ENCODE assay signal across 10 mouse cellular contexts in genomic region chr13:107406977-107407673, GRCm38 (mm10).
A peak's percentile ranks its signal among the peaks of the same experiment; 100 is the strongest.
DNase-seq lines count a peak whose midpoint lies in the region; ATAC-seq and TF ChIP-seq lines count a peak whose summit lies in the region.
"Had no signal": no experiment of that assay in that cellular context is flagged by ENCODE, and none has a peak within 500 bp of the region (broad histone marks: within the 10 kb centered on the region; RNA-seq: fewer than 3 reads in every experiment).

No protein-coding gene starts in this region.

- H3K4me2 ChIP-seq in forebrain, embryonic 13.5 days, result peak overlapping the region; percentile 19
- no peak overlapping the region for H3K4me2 ChIP-seq in midbrain, postnatal 0 days (ENCODE audit: low read depth, low read length, poor library complexity, severe bottlenecking)
- no peak overlapping the region for H3K4me2 ChIP-seq in intestine, embryonic 15.5 days (replicated peaks)
- H3K4me2 ChIP-seq: heart, embryonic 15.5 days had no signal

- DNase-seq in brain, embryonic 14.5 days (ENCODE audit: low read depth), result peak; percentile 93
- DNase-seq in layer of hippocampus, adult 9-11 months, result peak; percentile 73
- DNase-seq in midbrain, postnatal 0 days (ENCODE audit: low spot score), result peak; percentile 63
- DNase-seq in urinary bladder, adult 2 months (ENCODE audit: low spot score), result no peak
- DNase-seq in gastrocnemius, adult 8-10 months (ENCODE audit: low spot score in 2 of 2), result no peak
- DNase-seq: thymus, adult 2 months had no signal

- WGBS in forebrain, embryonic 13.5 days, result 30% methylated on average over 5 of the region's 5 CpGs
- 60% methylated on average over 5 of the region's 5 CpGs for WGBS in midbrain, postnatal 0 days
- WGBS in intestine, embryonic 15.5 days, result 81% methylated on average over 5 of the region's 5 CpGs

- H3K36me3 ChIP-seq in forebrain, embryonic 13.5 days (ENCODE audit: poor library complexity, severe bottlenecking), result no peaks in the 10 kb centered on the region
- H3K36me3 ChIP-seq in midbrain, postnatal 0 days (ENCODE audit: insufficient read depth, low read length), result no peaks in the 10 kb centered on the region
- H3K36me3 ChIP-seq in intestine, embryonic 15.5 days, result no peaks in the 10 kb centered on the region
- H3K36me3 ChIP-seq: G1E; heart, embryonic 15.5 days had no signal

- no peaks in the 10 kb centered on the region for H3K9me3 ChIP-seq in forebrain, embryonic 13.5 days (replicated peaks)
- no peaks in the 10 kb centered on the region for H3K9me3 ChIP-seq in midbrain, postnatal 0 days (ENCODE audit: low read length)
- H3K9me3 ChIP-seq in intestine, embryonic 15.5 days, result no peaks in the 10 kb centered on the region
- H3K9me3 ChIP-seq: G1E; heart, embryonic 15.5 days had no signal

- H3K27me3 ChIP-seq in forebrain, embryonic 13.5 days, result no peaks in the 10 kb centered on the region
- no peaks in the 10 kb centered on the region for H3K27me3 ChIP-seq in midbrain, postnatal 0 days (ENCODE audit: insufficient read depth, low read length)
- no peaks in the 10 kb centered on the region for H3K27me3 ChIP-seq in intestine, embryonic 15.5 days (replicated peaks)
- H3K27me3 ChIP-seq: heart, embryonic 15.5 days had no signal

- H3K4me1 ChIP-seq in forebrain, embryonic 13.5 days, result peaks cover 25% of the 10 kb centered on the region
- peaks cover 9% of the 10 kb centered on the region; the same call in 1 of the 2 replicates for H3K4me1 ChIP-seq in midbrain, postnatal 0 days (ENCODE audit: insufficient read depth, low read length)
- no peaks in the 10 kb centered on the region for H3K4me1 ChIP-seq in intestine, embryonic 15.5 days (replicated peaks)
- H3K4me1 ChIP-seq: heart, embryonic 15.5 days had no signal

- TF ChIP-seq CTCF in brain, embryonic 14.5 days (IDR thresholded peaks at IDR 0.05; ENCODE audit: borderline replicate concordance, extremely low read depth, insufficient read depth, insufficient read length), result no peak
- peak; percentile 42 for TF ChIP-seq CTCF in midbrain, postnatal 0 days (IDR thresholded peaks at IDR 0.05)

- H3K27ac ChIP-seq in forebrain, embryonic 13.5 days, result peak overlapping the region; percentile 73
- peak overlapping the region; percentile 59; the same call in 1 of the 2 replicates for H3K27ac ChIP-seq in midbrain, postnatal 0 days (ENCODE audit: low read depth, low read length)
- H3K27ac ChIP-seq in intestine, embryonic 15.5 days, result no peak overlapping the region
- H3K27ac ChIP-seq: heart, embryonic 15.5 days had no signal

- no peak overlapping the region for H3K4me3 ChIP-seq in forebrain, embryonic 13.5 days
- H3K4me3 ChIP-seq in midbrain, postnatal 0 days (ENCODE audit: low read depth, low read length), result no peak overlapping the region
- H3K4me3 ChIP-seq in intestine, embryonic 15.5 days (replicated peaks), result no peak overlapping the region
- H3K4me3 ChIP-seq: heart, embryonic 15.5 days had no signal

- no peak overlapping the region for H3K9ac ChIP-seq in forebrain, embryonic 13.5 days
- H3K9ac ChIP-seq in midbrain, postnatal 0 days (replicated peaks; ENCODE audit: low read length, poor library complexity, severe bottlenecking), result 0 out of 2 replicates have a peak overlapping the region, but pooled peaks have one; percentile 13
- H3K9ac ChIP-seq in intestine, embryonic 15.5 days, result no peak overlapping the region
- H3K9ac ChIP-seq: heart, embryonic 15.5 days had no signal

- ATAC-seq in forebrain, embryonic 13.5 days, result peak; percentile 92
- ATAC-seq in midbrain, postnatal 0 days (ENCODE audit: low FRiP score), result peak; percentile 91
- no peak for ATAC-seq in intestine, embryonic 15.5 days

- no peak for TF ChIP-seq POLR2A in brain, embryonic 14.5 days (IDR thresholded peaks at IDR 0.05; ENCODE audit: borderline replicate concordance, extremely low read depth, insufficient read depth, insufficient read length, poor library complexity, severe bottlenecking)

Comparison
In these comparisons a context has a peak if more than half of its experiments do, and no peak if none do; other contexts are left out.
1. DNase-seq: peak in brain, embryonic 14.5 days (single experiment), layer of hippocampus, adult 9-11 months (single experiment) and midbrain, postnatal 0 days (single experiment); none in urinary bladder, adult 2 months (single experiment) and gastrocnemius, adult 8-10 months (0 of 2).